Mouse (Mus musculus) gastrocnemius, postnatal 25 days (tissue): ENCODE measurements at regions not wholly inside any gene's neighbourhood (a gene's known extent, or its start where the extent isn't known, plus 50 kb on each side); places are given as distances from the start of the nearest gene placed in this dataset.
A peak's percentile ranks its signal among the peaks of the same experiment; 100 is the strongest.

Experiments used
- DNase-seq: peaks from one replicate; pipeline ENCODE4 v3.0.0; 2022

GRCm38 (mm10) chr19:32939692-32940091 is 182.4 kb downstream of the Pten start:
- DNase-seq, result peak; percentile 9

- no peak for DNase-seq
Observed at GRCm38 (mm10) chr19:32940806-32941205, 183.5 kb downstream of the Pten start.

GRCm38 (mm10) chr19:32943594-32944230 is 186.4 kb downstream of the Pten start:
- DNase-seq, result no peak

GRCm38 (mm10) chr19:32947081-32947855 is 190.0 kb downstream of the Pten start:
- DNase-seq, result no peak

- no peak for DNase-seq
Observed at GRCm38 (mm10) chr19:32950252-32950651, 193.0 kb downstream of the Pten start.

GRCm38 (mm10) chr19:32950794-32951193 is 193.5 kb downstream of the Pten start:
- DNase-seq, result no peak

GRCm38 (mm10) chr19:32952425-32952824 is 195.1 kb downstream of the Pten start:
- DNase-seq, result no peak

- DNase-seq, result peak; percentile 43
Observed at GRCm38 (mm10) chr19:32952928-32953687, 195.8 kb downstream of the Pten start.

GRCm38 (mm10) chr19:32954001-32954605 is 196.8 kb downstream of the Pten start:
- peak; percentile 17 for DNase-seq

- DNase-seq, result no peak
Observed at GRCm38 (mm10) chr19:32954942-32955341, 197.6 kb downstream of the Pten start.

- no peak for DNase-seq
Observed at GRCm38 (mm10) chr19:32956143-32956915, 199.0 kb downstream of the Pten start.

GRCm38 (mm10) chr19:32956916-32957558 is 199.7 kb downstream of the Pten start:
- no peak for DNase-seq

- no peak for DNase-seq
Observed at GRCm38 (mm10) chr19:32958276-32958675, 201.0 kb downstream of the Pten start.

- DNase-seq, result no peak
Observed at GRCm38 (mm10) chr19:32958791-32959190, 201.5 kb downstream of the Pten start.

GRCm38 (mm10) chr19:32959844-32960195 is 202.5 kb downstream of the Pten start:
- no peak for DNase-seq

GRCm38 (mm10) chr19:32960196-32960947 is 203.1 kb downstream of the Pten start:
- no peak for DNase-seq

GRCm38 (mm10) chr19:32961525-32961924 is 204.2 kb downstream of the Pten start:
- no peak for DNase-seq

GRCm38 (mm10) chr19:32963983-32964382 is 206.7 kb downstream of the Pten start:
- no peak for DNase-seq

- DNase-seq, result no peak
Observed at GRCm38 (mm10) chr19:32965488-32965887, 208.2 kb downstream of the Pten start.

- no peak for DNase-seq
Observed at GRCm38 (mm10) chr19:32969213-32969776, 212.0 kb downstream of the Pten start.
